Mouse (Mus musculus) heart, adult 2 months (tissue): ENCODE results near the gene Senp5. TPM values are rescaled to one million over a fixed set of nuclear protein-coding genes. Genes with fewer than 3 reads are reported as not detected.

Source experiments
- DNase-seq, 2 experiments: peaks; one replicate each; pipeline ENCODE4 v3.0.0; 2021
- H3K27ac ChIP-seq: fragments of 200-600 bp; 2 replicates; pipeline ENCODE4 v1.8.1; 2022
- H3K27me3 ChIP-seq: fragments of 200-500 bp; 2 replicates; pipeline ENCODE4 v1.6.1; 2012; ENCODE audit warnings: mild to moderate bottlenecking, low read length, inconsistent platforms, mixed read lengths; ENCODE audit not compliant: control insufficient read depth, insufficient read depth
- H3K36me3 ChIP-seq: fragments of 200-500 bp; 2 replicates; pipeline ENCODE4 v1.6.1; 2012; ENCODE audit warnings: low read length, inconsistent platforms; ENCODE audit not compliant: control insufficient read depth, insufficient read depth
- H3K4me1 ChIP-seq: fragments of 200-500 bp; 2 replicates; pipeline ENCODE4 v1.6.1; 2011; ENCODE audit warnings: low read length; ENCODE audit not compliant: control insufficient read depth, insufficient read depth
- H3K4me3 ChIP-seq: fragments of 200-600 bp; 2 replicates; pipeline ENCODE4 v1.8.1; 2022
- H3K79me2 ChIP-seq: fragments of 200-500 bp; replicated peaks from 2 replicates; pipeline ENCODE4 v1.6.1; 2012; ENCODE audit warnings: mild to moderate bottlenecking, inconsistent platforms, low read length, moderate library complexity, mixed read lengths; ENCODE audit not compliant: control insufficient read depth, insufficient read depth
- H3K9ac ChIP-seq: fragments of 200-500 bp; 2 replicates; pipeline ENCODE4 v1.6.1; 2012; ENCODE audit warnings: low read depth, mild to moderate bottlenecking, control low read depth, inconsistent platforms, low read length, mixed read lengths
- CTCF ChIP-seq: fragments of 200-600 bp; IDR thresholded peaks from 2 replicates; pipeline ENCODE4 v1.8.1; 2022; ENCODE audit warnings: antibody characterized with exemption, mild to moderate bottlenecking, moderate library complexity
- EP300 ChIP-seq: fragments of 200-500 bp; IDR thresholded peaks from 2 replicates; pipeline ENCODE4 v1.6.1; 2011; ENCODE audit warnings: low read depth, low read length, control low read depth; ENCODE audit not compliant: insufficient read depth
- POLR2A ChIP-seq: fragments of 200-500 bp; IDR thresholded peaks from 2 replicates; pipeline ENCODE4 v1.6.1; 2011; ENCODE audit warnings: mild to moderate bottlenecking, low read depth, low read length, control low read depth; ENCODE audit not compliant: insufficient read depth
- WGBS: fragments of 180-500 bp; shearing (Covaris S2); methylation state at CpG from one replicate; pipeline ENCODE4 v1.1.7; 2018; 5-methylcytosine and 5-hydroxymethylcytosine counted together
- intact Hi-C: fragments of 180-260 bp; cut with DNase I; formaldehyde crosslinking; loops from one replicate; pipeline ENCODE4 v1.15.1; 2025
- long read RNA-seq: library from polyadenylated mRNA; stranded (forward); transcript quantifications from one replicate; pipeline ENCODE4 v2.0.0, GENCODE M21; 2021
- polyA plus RNA-seq: library from polyadenylated mRNA; depleted of rRNA; stranded (reverse); fragments of >200 nt; gene quantifications from 2 replicates; pipeline ENCODE4 v1.2.3, GENCODE M21; 2012; rRNA removed
- total RNA-seq, 2 experiments: library from RNA; stranded (reverse); gene quantifications; 2 replicates each; pipeline ENCODE4 v1.2.3; 2021

Senp5 gene
- total RNA-seq (10 to 100 TPM; 10.5 to 12.8 TPM), polyA plus RNA-seq (3.5 and 6.8 TPM in 2 replicates)
- long read RNA-seq, full-length matches to known transcripts = 5 of 12 reads
- long read RNA-seq, partial matches to known transcripts = 1 of 12 reads
- long read RNA-seq, other reads (novel, unspliced or antisense) = 6 of 12 reads

DNA sequence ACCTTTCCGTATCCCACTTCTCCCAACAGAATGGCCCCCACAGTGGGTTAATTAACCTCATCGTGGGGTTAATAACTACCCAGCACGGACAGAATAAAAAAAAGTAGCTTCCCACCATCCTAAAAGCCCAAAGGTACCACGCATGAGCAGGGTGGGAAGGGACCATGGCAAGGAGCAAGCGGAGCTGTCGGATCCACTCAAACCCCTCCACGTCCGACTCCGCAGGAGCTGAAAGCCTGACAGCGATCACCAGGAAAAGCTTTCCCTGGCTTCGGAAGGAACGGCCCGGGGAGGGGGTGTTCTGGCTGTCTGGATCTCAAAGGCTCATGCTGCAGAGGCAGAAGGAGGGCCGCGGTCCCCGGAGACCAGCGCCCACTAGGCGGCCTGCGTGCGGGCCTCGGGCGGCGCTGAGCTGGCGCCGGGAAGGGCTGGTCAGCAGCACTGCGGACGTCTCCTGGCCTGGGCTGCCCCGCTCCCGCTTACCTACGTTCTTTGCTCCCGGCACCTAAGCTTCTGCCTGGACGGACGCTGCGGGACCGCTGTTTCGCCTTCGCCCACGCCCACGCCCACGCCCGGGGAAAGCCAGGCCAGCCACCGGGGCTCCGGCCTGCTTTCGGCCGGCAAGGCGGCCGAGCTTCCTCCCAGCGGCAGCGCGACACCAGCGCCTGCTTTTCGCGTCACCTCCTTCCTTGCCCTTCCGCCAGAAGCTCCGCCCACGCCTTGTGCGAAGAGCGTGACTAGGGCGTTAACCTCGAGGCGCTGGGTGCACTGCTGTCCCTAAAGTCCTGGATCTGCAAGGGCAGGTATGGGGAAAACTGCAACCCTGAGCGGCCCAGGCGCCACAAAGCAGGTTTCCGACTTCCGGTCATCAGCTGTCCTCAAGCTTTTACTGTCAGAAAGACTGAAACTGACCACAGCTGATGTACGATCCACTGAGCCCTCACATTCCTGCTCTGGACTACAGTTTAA, at the start of gene Senp5:
Gene Senp5 (minus strand): TSS at position 779 of the 969 bp plus-strand sequence.
- Histone ChIP-seq H3K79me2 (no peaks in the 10 kb centered on the region), H3K4me3 (peak within 1 kb of the TSS; percentile 84), H3K9ac (peak within 1 kb of the TSS; percentile 90), H3K4me1 (peaks cover 3% of the 10 kb centered on the region; the same call in 1 of the 2 replicates), H3K27ac (peak within 1 kb of the TSS; percentile 86), H3K27me3 (no peaks in the 10 kb centered on the region), H3K36me3 (peaks cover 3% of the 10 kb centered on the region; the same call in 1 of the 2 replicates)
- intact Hi-C loops = loop anchor here (1.0 to 5.0 kb wide), 3 partner anchors 54 to 245 kb away; partner anchors contain the start of genes 0610012G03Rik, Fbxo45, Ncbp2 and Pak2
- WGBS = under 1% methylated on average over 66 of the region's 66 CpGs
- TF ChIP-seq EP300 (peak; percentile 89), CTCF (peak; percentile 51), POLR2A (peak; percentile 94)
- peak; percentile 95 for DNase-seq

DNA sequence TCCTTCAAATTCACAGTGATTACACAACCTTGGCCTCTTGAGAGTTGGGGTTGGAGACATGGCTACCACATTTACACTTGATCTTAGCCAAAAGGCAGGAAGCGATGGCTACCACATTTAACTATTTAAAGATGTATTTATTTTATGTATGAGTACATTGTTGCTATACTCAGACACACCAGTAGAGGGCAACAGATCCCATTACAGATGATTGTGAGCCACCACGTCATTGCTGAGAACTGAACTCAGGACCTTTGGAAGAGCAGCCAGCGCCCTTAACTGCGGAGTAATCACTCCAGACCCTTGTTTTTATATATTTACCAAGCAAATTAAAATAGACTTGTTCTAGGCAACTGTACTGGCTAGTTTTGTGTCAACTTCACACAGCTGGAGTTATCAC, 39.3 kb upstream of the Senp5 start:
- H3K27me3 ChIP-seq = no peaks in the 10 kb centered on the region
- no peak overlapping the region for H3K4me3 ChIP-seq
- no peaks in the 10 kb centered on the region for H3K79me2 ChIP-seq
- intact Hi-C loops = loop anchor here (5.0 to 10.0 kb wide), 2 partner anchors 35 to 162 kb away; partner anchors contain the start of gene Pak2
- no peak for DNase-seq
- H3K36me3 ChIP-seq = no peaks in the 10 kb centered on the region; the same call in 1 of the 2 replicates
- TF ChIP-seq POLR2A = no peak
- TF ChIP-seq CTCF = peak; percentile 62
- no peak for TF ChIP-seq EP300
- H3K4me1 ChIP-seq = no peaks in the 10 kb centered on the region
- no peak overlapping the region for H3K9ac ChIP-seq
- H3K27ac ChIP-seq = no peak overlapping the region
- WGBS = 85% methylated on average over 4 of the region's 4 CpGs

GRCm38 (mm10) chr16:32019678-32020077, 16.6 kb upstream of the Senp5 start:
- no peak for TF ChIP-seq CTCF
- no peak for TF ChIP-seq POLR2A
- TF ChIP-seq EP300 = no peak
- Histone ChIP-seq H3K79me2 (no peaks in the 10 kb centered on the region), H3K9ac (no peak overlapping the region), H3K27me3 (no peaks in the 10 kb centered on the region), H3K27ac (no peak overlapping the region), H3K4me1 (no peaks in the 10 kb centered on the region), H3K36me3 (no peaks in the 10 kb centered on the region; the same call in none of the 2 replicates), H3K4me3 (no peak overlapping the region)
- WGBS = 93% methylated on average over 9 of the region's 9 CpGs
- intact Hi-C loops = no loop called here
- no peak for DNase-seq

GRCm38 (mm10) chr16:32010330-32010729, 7.2 kb upstream of the Senp5 start:
- no peaks in the 10 kb centered on the region for H3K27me3 ChIP-seq
- no peak for DNase-seq
- intact Hi-C loops = no loop called here
- H3K79me2 ChIP-seq = no peaks in the 10 kb centered on the region
- no peaks in the 10 kb centered on the region for H3K36me3 ChIP-seq
- no peak overlapping the region for H3K27ac ChIP-seq
- TF ChIP-seq EP300 (no peak), POLR2A (no peak), CTCF (no peak)
- H3K9ac ChIP-seq = no peak overlapping the region
- H3K4me3 ChIP-seq = no peak overlapping the region
- 80% methylated on average over 4 of the region's 4 CpGs for WGBS
- no peaks in the 10 kb centered on the region for H3K4me1 ChIP-seq

DNA sequence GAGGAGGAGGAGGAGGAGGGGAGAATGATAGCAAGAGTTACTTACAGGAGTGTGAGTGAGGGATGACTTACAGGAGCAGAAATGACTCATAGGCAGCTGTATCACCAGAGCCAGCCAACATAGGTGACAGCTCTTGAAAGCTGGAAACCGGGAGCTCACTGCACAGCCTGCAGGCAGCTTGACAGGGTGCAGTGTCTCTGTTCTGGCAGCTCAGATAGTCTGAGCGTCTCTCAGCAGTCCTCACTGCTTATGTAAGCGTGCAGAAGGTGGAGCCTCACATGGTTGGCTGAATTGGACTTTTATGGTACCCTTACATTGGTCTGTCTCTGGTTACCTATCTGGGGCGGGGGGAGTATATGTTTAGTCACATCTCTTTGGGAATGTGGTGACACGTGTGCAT, 6.8 kb upstream of the Senp5 start:
- Histone ChIP-seq H3K4me3 (no peak overlapping the region), H3K27me3 (no peaks in the 10 kb centered on the region), H3K4me1 (no peaks in the 10 kb centered on the region), H3K36me3 (no peaks in the 10 kb centered on the region), H3K9ac (no peak overlapping the region), H3K27ac (no peak overlapping the region), H3K79me2 (no peaks in the 10 kb centered on the region)
- WGBS = 28% methylated on average over 5 of the region's 5 CpGs
- DNase-seq = no peak
- TF ChIP-seq EP300 (no peak), POLR2A (no peak), CTCF (no peak)
- intact Hi-C loops = no loop called here
